33 mouse cellular contexts compared by ENCODE assay signal in genomic region chr2:173126386-173126785, GRCm38 (mm10). TPM values are rescaled to one million over a fixed set of nuclear protein-coding genes. Genes with fewer than 3 reads are reported as not detected.
"Had no signal": no experiment of that assay in that cellular context is flagged by ENCODE, and none has a peak within 500 bp of the region (broad histone marks: within the 10 kb centered on the region; RNA-seq: fewer than 3 reads in every experiment).

No protein-coding gene starts in this region.

- H3K27ac ChIP-seq: heart, adult 2 months; heart, embryonic 13.5 days; heart, embryonic 15.5 days; hindbrain, embryonic 13.5 days; hindbrain, embryonic 15.5 days; hindbrain, postnatal 0 days; layer of hippocampus, adult 2 months; liver, embryonic 13.5 days; liver, embryonic 15.5 days had no signal

- H3K9me3 ChIP-seq: heart, embryonic 13.5 days; heart, embryonic 15.5 days; hindbrain, embryonic 15.5 days; liver, embryonic 13.5 days; liver, embryonic 15.5 days had no signal

- H3K4me1 ChIP-seq: hindbrain, embryonic 13.5 days; hindbrain, embryonic 15.5 days; limb, embryonic 12.5 days; liver, embryonic 13.5 days; liver, embryonic 15.5 days had no signal

- H3K4me3 ChIP-seq: heart, adult 2 months; heart, embryonic 13.5 days; heart, embryonic 15.5 days; hindbrain, embryonic 13.5 days; hindbrain, embryonic 15.5 days; layer of hippocampus, adult 2 months; limb, embryonic 12.5 days; liver, embryonic 13.5 days; liver, embryonic 15.5 days had no signal

- DNase-seq: gastrocnemius, postnatal 14 days; gastrocnemius, postnatal 36 days; heart, adult 11 months; heart, adult 2 months; heart, postnatal 14 days; heart, postnatal 36 days; kidney, adult 18-20 months; kidney, adult 8-10 months; kidney, postnatal 10 days; kidney, postnatal 25 days; kidney, postnatal 4 days; layer of hippocampus, adult 9-11 months; layer of hippocampus, postnatal 36 days; left cerebral cortex, postnatal 4 days; liver, embryonic 13.5 days; liver, postnatal 0 days had no signal

- ATAC-seq: hindbrain, postnatal 0 days; intestine, postnatal 0 days; liver, postnatal 0 days had no signal

- H3K9ac ChIP-seq: heart, embryonic 13.5 days; heart, embryonic 15.5 days; hindbrain, embryonic 13.5 days; hindbrain, embryonic 15.5 days; limb, embryonic 12.5 days; liver, embryonic 13.5 days; liver, embryonic 15.5 days; liver, postnatal 0 days had no signal

- H3K36me3 ChIP-seq: heart, embryonic 13.5 days; heart, embryonic 15.5 days; hindbrain, embryonic 13.5 days; hindbrain, embryonic 15.5 days; limb, embryonic 12.5 days; liver, embryonic 13.5 days; liver, embryonic 15.5 days had no signal

- H3K27me3 ChIP-seq: heart, embryonic 15.5 days; hindbrain, embryonic 13.5 days; hindbrain, embryonic 15.5 days; limb, embryonic 12.5 days had no signal

- H3K4me2 ChIP-seq: heart, embryonic 11.5 days; heart, embryonic 13.5 days; heart, embryonic 15.5 days; hindbrain, embryonic 13.5 days; hindbrain, embryonic 15.5 days; limb, embryonic 12.5 days; liver, embryonic 11.5 days; liver, embryonic 13.5 days; liver, embryonic 15.5 days had no signal

RNA-seq across cellular contexts. Expression of gene Ctcfl, which starts 7.1 kb away (rescaled TPM):
- total RNA-seq: gastrocnemius, postnatal 14 days; hematopoietic stem cell, adult 5-6 weeks; hindbrain, postnatal 0 days; layer of hippocampus, adult 2 months; layer of hippocampus, postnatal 14 days; layer of hippocampus, postnatal 36 days; left cerebral cortex, adult 18-20 months; left cerebral cortex, postnatal 10 days; left cerebral cortex, postnatal 4 days had no signal
- polyA plus RNA-seq: heart, adult 2 months; hindbrain, postnatal 0 days had no signal

RNA-seq across cellular contexts. Expression of gene Pck1, which starts 26.5 kb away (rescaled TPM):
- total RNA-seq: hematopoietic stem cell, adult 5-6 weeks; layer of hippocampus, adult 2 months; layer of hippocampus, postnatal 14 days; layer of hippocampus, postnatal 36 days; left cerebral cortex, adult 18-20 months; left cerebral cortex, postnatal 10 days; left cerebral cortex, postnatal 25 days; left cerebral cortex, postnatal 4 days had no signal
- polyA plus RNA-seq: heart, embryonic 11.5 days; hindbrain, embryonic 11.5 days; hindbrain, embryonic 13.5 days; hindbrain, embryonic 15.5 days; hindbrain, postnatal 0 days had no signal
